Mouse (Mus musculus): ENCODE measurements around the gene Nrcam. TPM values are rescaled to one million over a fixed set of nuclear protein-coding genes. Genes with fewer than 3 reads are reported as not detected.

Gene Nrcam
- polyA plus RNA-seq, 1 experiment from 2014 or later, result 102 TPM

DNA sequence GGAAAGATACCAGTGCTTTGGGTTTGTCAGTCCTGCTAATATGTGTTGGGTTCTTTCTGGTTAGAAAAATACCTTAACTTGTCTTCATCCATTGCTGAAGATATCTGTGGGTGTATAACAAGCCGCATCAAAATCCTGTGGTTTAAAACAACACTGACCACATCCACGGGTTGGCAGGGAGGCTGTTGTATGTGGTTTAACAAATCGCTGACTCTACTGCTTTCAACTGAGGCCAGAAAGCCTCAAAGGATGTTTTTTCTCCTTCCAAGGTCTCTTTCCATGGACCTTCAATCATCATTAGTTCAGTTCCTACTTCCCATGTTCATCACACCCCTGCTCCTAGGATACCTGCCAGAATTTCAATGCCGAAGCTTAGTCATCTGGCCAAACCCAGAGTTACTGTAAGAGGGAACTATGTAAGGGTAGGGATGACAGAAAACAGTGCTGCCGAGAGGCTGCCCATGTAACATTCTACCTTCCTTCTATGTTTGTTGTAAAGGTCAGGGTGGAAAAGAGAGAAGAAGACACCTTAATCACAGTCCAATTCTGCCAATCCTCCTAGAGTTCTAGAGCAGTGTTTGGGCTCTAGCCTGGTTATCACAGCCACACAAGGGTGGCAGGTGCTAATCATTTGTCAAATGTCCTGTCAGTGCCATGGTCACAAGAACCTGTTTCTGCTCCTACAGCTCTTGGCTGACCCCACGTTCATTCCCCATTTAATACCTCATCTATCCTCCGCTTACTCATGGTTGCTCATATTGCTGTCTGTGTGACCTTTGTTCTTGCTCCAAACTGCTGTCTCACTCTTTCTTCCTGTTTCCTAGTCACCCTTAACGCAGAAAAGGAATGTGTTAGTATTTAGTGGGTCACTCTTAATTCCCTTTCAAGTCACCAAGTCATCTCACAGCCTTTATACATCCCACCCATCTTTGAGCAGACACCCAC is 196.2 kb downstream of the Nrcam start:
- Histone ChIP-seq H3K9ac (replicated peaks) (no peak overlapping the region), H3K4me2 (no peak overlapping the region), H3K9me3 (replicated peaks) (no peaks in the 10 kb centered on the region), H3K36me3 (no peaks in the 10 kb centered on the region), H3K27me3 (replicated peaks) (no peaks in the 10 kb centered on the region), H3K27ac (replicated peaks) (no peak overlapping the region), H3K4me1 (peaks cover 6% of the 10 kb centered on the region), H3K4me3 (replicated peaks) (no peak overlapping the region)
- ATAC-seq (ENCODE audit: low FRiP score), result no peak
- 77% methylated on average over 8 of the region's 8 CpGs for WGBS

DNA sequence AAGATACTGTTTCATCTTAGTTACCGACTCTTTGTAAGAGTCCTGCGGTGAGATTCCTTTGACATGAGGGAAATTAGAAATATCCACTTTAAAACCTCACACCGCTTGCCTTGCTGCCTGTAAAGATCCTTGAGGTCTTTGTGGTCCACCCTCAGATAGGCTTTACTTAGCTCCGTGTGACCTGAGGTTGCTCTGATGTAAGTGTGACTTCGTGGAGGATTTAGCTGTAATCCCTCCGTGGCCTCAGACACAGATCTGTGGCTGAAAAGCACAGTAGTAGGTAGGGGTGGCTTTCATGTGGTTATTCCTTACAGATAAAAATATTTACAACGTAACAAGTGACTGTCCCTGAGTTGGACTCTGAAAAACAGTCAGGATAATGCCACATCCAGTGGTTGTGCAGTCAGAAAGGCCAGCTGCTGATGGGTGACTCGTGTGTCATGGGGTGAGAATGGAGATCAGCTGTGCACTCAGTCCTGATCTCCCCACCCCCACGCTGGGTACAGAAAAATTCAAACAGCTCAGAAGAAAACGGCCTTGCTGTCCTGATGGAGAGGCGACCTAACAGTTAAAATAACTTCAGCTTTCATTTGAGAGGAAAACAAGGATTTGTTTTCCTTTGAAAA is 199.8 kb downstream of the Nrcam start:
- Histone ChIP-seq H3K9ac (replicated peaks) (no peak overlapping the region), H3K4me1 (peaks cover 15% of the 10 kb centered on the region), H3K27ac (replicated peaks) (no peak overlapping the region), H3K4me2 (no peak overlapping the region), H3K4me3 (replicated peaks) (no peak overlapping the region), H3K36me3 (no peaks in the 10 kb centered on the region), H3K27me3 (replicated peaks) (no peaks in the 10 kb centered on the region), H3K9me3 (replicated peaks) (no peaks in the 10 kb centered on the region)
- 43% methylated on average over 11 of the region's 11 CpGs for WGBS
- no peak; the same call in 1 of the 2 replicates for ATAC-seq (ENCODE audit: low FRiP score)

DNA sequence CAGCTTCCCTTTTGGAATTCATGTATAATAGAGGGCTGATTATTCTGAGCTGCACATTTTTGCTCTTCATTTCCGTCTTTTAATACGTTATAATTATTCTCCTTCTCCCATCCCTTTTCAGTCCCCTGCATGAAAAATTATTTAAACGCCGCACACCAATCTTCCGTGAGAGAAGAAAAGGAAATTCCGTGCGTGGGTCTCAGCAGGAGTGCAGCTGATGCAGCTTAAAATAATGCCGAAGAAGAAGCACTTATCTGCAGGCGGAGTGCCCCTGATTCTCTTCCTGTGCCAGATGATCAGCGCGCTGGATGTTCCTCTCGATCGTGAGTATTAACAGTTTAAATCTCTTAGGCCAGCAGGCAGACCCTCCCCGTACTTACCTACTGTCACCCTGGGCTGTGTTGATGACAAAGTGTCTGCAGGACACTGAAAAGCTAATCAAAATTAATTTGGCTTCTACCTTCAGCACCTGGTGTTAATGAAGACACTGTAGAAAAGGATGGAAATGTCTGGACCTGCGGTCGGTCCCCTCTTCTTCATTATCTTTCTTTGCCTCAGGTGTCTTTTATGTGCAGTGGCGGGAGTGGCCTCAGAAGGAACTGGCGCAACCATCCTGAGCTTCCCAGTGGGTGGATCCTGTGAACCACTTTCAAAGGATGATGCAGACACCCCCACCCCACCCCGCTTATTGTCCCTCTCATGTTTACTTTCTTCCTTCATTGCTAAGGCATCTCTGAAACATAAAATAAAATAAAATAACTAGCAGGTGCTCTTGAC is 203.8 kb downstream of the Nrcam start:
- H3K27me3 ChIP-seq (replicated peaks), result no peaks in the 10 kb centered on the region
- no peak overlapping the region for H3K4me3 ChIP-seq (replicated peaks)
- H3K4me1 ChIP-seq, result peaks cover 15% of the 10 kb centered on the region; the same call in 1 of the 2 replicates
- H3K36me3 ChIP-seq, result no peaks in the 10 kb centered on the region
- H3K9me3 ChIP-seq (replicated peaks), result no peaks in the 10 kb centered on the region
- no peak overlapping the region for H3K9ac ChIP-seq (replicated peaks)
- WGBS, result 38% methylated on average over 19 of the region's 19 CpGs
- H3K4me2 ChIP-seq, result peak overlapping the region; percentile 36
- H3K27ac ChIP-seq (replicated peaks), result peak overlapping the region; percentile 48; the same call in 1 of the 2 replicates
- no peak for ATAC-seq (ENCODE audit: low FRiP score)

DNA sequence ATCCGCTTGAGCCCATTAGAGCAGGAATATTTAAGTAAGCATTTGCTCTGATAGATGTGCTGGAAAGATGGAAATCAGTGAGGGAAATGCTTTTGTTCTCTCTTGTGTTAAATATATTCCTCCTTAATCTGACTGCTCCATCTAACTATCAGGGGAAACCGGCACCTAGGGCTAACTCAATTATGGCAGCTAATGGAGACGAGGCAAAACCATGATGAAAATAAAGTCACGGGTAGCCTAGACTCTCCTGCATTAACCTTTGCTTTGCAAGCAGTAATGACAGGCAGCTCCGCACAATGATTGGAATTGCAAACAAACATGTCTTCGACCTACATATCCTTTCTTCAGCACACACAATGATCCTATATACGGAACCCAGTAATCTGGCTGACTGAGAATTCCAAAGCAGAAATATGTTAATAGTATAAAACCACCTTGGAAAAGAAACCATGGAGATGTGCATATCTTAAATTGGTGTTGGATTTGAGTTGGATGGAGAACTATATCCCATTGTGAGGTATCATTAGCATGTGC is 205.5 kb downstream of the Nrcam start:
- Histone ChIP-seq H3K9ac (replicated peaks) (no peak overlapping the region), H3K4me1 (peaks cover 13% of the 10 kb centered on the region; the same call in 1 of the 2 replicates), H3K4me2 (no peak overlapping the region), H3K36me3 (no peaks in the 10 kb centered on the region), H3K27me3 (replicated peaks) (no peaks in the 10 kb centered on the region), H3K9me3 (replicated peaks) (no peaks in the 10 kb centered on the region), H3K4me3 (replicated peaks) (no peak overlapping the region), H3K27ac (replicated peaks) (no peak overlapping the region)
- ATAC-seq (ENCODE audit: low FRiP score), result no peak
- WGBS, result 67% methylated on average over 7 of the region's 7 CpGs

DNA sequence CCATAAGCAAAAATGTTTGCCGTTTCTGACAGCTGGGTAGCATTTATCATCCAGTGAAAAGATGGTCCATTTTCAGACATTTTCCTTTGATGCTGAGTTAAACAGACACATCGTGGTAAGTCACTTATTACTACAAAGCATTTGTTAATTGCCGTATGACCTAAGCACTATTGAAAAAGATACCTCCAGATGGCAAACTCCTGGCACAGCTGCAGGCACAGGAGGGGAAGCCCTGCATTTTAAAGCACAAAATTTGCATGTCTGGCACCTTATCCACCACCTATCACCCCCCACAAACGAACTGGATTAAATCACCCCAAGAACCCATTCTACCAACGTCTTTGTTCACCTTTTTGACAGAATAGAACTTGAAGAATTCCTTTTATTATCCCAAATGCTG is 206.9 kb downstream of the Nrcam start:
- no peaks in the 10 kb centered on the region for H3K27me3 ChIP-seq (replicated peaks)
- no peak overlapping the region for H3K9ac ChIP-seq (replicated peaks)
- ATAC-seq (ENCODE audit: low FRiP score), result no peak
- peaks cover 2% of the 10 kb centered on the region; the same call in 1 of the 2 replicates for H3K36me3 ChIP-seq
- H3K4me2 ChIP-seq, result no peak overlapping the region
- peaks cover 13% of the 10 kb centered on the region; the same call in 1 of the 2 replicates for H3K4me1 ChIP-seq
- no peak overlapping the region for H3K27ac ChIP-seq (replicated peaks)
- WGBS, result 18% methylated on average over 5 of the region's 5 CpGs
- H3K9me3 ChIP-seq (replicated peaks), result no peaks in the 10 kb centered on the region
- no peak overlapping the region for H3K4me3 ChIP-seq (replicated peaks)

DNA sequence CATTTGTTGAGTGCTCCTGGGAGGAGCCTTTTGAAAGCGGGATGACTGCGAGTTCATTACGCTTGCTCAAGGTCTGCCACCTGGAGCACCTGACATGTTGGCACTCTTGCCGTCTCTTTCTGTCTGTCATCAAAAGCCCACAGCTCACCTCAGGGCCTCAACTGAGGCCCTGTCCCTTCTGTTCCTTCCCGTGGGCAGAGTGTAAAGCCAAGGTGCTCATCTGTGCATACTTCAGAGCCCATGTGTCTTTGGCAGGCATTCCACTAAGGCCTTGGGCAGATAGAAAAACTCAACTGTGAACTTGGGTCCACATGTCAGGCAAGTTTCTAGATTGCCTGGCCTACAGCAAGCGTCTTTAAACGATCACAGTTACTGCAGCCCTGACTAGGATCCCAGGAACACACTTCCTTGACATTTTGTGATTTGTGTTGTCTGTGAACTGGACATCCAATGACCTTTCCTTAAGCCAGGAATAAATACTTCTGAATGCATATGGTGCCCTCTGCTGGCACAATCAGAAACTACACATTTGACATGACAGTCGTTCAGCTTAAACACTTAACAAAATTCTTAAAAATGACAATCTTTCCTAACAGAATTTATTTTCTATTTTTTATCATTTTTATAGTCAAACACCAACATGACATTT is 219.2 kb downstream of the Nrcam start:
- Histone ChIP-seq H3K9ac (replicated peaks) (no peak overlapping the region), H3K4me2 (no peak overlapping the region), H3K4me1 (0 out of 2 replicates have a peak, but pooled peaks cover 3% of the 10 kb centered on the region), H3K27ac (replicated peaks) (no peak overlapping the region), H3K9me3 (replicated peaks) (no peaks in the 10 kb centered on the region), H3K27me3 (replicated peaks) (no peaks in the 10 kb centered on the region), H3K36me3 (peaks cover 9% of the 10 kb centered on the region; the same call in 1 of the 2 replicates), H3K4me3 (replicated peaks) (no peak overlapping the region)
- ATAC-seq (ENCODE audit: low FRiP score), result peak; percentile 43; the same call in 1 of the 2 replicates
- WGBS, result 46% methylated on average over 8 of the region's 8 CpGs

DNA sequence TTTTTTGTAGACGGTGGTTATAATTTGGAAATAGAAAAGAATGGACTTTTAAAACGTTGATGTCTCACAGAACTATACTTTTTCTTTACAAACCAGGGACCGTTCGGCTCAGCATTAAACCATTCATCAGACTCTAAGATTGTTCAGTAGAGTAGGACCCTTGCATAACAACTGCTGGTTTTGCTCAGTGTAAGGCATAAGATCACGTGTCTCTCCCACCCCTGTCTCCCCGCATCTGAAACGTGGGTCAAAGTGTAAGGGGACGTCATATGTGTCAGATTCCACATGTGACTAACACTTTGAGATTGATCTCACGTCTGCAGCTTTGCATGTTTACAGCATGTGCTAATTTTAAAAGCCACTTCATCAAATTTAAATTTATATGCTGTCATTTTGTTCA is 219.8 kb downstream of the Nrcam start:
- H3K27ac ChIP-seq (replicated peaks), result no peak overlapping the region
- H3K27me3 ChIP-seq (replicated peaks), result no peaks in the 10 kb centered on the region
- no peak overlapping the region for H3K4me2 ChIP-seq
- no peaks in the 10 kb centered on the region for H3K9me3 ChIP-seq (replicated peaks)
- 62% methylated on average over 9 of the region's 9 CpGs for WGBS
- H3K9ac ChIP-seq (replicated peaks), result no peak overlapping the region
- ATAC-seq (ENCODE audit: low FRiP score), result peak; percentile 45; the same call in 1 of the 2 replicates
- peaks cover 11% of the 10 kb centered on the region for H3K36me3 ChIP-seq
- 0 out of 2 replicates have a peak, but pooled peaks cover 3% of the 10 kb centered on the region for H3K4me1 ChIP-seq
- H3K4me3 ChIP-seq (replicated peaks), result no peak overlapping the region

DNA sequence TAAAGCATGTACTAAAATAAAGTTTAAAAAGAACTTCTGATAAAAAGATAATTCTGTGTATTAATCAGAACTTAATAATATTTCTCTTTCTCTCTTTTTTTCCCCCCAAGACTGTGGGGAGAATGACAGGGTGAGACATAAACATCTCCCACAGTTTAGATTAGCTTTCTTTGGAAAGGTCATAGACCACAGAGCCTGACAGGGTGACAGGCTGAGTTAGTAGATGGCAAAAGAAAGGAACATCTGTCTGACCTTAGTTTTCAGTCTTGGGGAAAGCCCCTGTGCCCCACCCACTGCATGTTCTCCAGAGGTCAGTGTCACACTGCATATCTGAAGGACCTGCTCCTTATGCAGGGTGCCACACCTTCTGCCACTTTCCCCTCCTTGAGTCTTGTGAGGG is 222.9 kb downstream of the Nrcam start:
- Histone ChIP-seq H3K9ac (replicated peaks) (no peak overlapping the region), H3K4me3 (replicated peaks) (no peak overlapping the region)
- no peak for ATAC-seq (ENCODE audit: low FRiP score)

DNA sequence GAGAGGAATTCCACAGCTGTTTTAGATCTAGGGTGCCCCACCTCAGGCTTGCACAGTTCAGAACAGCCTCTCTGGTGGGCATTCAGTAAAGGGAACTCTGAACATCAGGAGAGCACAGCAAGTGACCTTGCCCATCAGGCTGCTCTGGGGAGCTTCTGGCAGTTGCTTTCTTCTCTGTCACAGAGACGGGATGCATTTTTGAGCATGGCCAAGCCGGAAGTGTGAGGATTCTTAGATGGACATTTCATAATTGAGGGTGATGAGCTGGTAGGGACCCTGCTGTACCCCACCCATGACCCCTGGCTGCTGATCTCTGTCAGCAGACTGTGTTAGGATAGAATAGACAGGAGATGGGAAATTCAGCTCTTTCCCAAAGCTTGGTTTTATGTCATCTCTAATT is 225.4 kb downstream of the Nrcam start:
- Histone ChIP-seq H3K4me1 (no peaks in the 10 kb centered on the region), H3K9ac (replicated peaks) (no peak overlapping the region), H3K27me3 (replicated peaks) (no peaks in the 10 kb centered on the region), H3K36me3 (peaks cover 11% of the 10 kb centered on the region), H3K27ac (replicated peaks) (no peak overlapping the region), H3K4me3 (replicated peaks) (no peak overlapping the region), H3K9me3 (replicated peaks) (no peaks in the 10 kb centered on the region), H3K4me2 (no peak overlapping the region)
- WGBS, result 89% methylated on average over 2 of the region's 2 CpGs
- ATAC-seq (ENCODE audit: low FRiP score), result no peak

More for the DNA sequence above, 222.9 kb downstream of the Nrcam start:
- Histone ChIP-seq H3K4me1 (0 out of 2 replicates have a peak, but pooled peaks cover 3% of the 10 kb centered on the region), H3K27me3 (replicated peaks) (no peaks in the 10 kb centered on the region), H3K27ac (replicated peaks) (no peak overlapping the region), H3K9me3 (replicated peaks) (no peaks in the 10 kb centered on the region), H3K36me3 (peaks cover 11% of the 10 kb centered on the region), H3K4me2 (no peak overlapping the region)

DNA sequence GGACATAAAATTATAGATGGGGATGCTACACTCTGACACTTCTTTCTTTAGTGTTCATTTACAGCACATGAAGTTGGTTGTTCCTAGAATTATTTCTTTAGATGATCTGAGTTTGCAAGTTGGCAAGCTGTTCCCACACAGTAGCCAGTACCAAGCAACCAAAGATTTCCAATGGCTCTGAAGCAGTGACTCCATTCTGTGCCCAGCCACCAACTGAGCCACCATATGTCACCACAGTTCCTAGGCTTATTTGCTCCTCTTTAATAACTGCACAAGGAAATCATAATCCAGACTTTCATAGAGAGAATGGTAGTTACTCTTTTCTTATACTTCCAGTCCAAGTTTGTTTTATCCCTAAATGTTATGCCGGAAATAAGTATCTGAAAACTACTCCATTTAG is 226.1 kb downstream of the Nrcam start:
- Histone ChIP-seq H3K9me3 (replicated peaks) (no peaks in the 10 kb centered on the region), H3K4me1 (no peaks in the 10 kb centered on the region), H3K4me2 (no peak overlapping the region), H3K27ac (replicated peaks) (no peak overlapping the region), H3K27me3 (replicated peaks) (no peaks in the 10 kb centered on the region), H3K9ac (replicated peaks) (no peak overlapping the region), H3K36me3 (peaks cover 13% of the 10 kb centered on the region), H3K4me3 (replicated peaks) (no peak overlapping the region)
- 89% methylated on average over 1 of the region's 1 CpGs for WGBS
- no peak for ATAC-seq (ENCODE audit: low FRiP score)

DNA sequence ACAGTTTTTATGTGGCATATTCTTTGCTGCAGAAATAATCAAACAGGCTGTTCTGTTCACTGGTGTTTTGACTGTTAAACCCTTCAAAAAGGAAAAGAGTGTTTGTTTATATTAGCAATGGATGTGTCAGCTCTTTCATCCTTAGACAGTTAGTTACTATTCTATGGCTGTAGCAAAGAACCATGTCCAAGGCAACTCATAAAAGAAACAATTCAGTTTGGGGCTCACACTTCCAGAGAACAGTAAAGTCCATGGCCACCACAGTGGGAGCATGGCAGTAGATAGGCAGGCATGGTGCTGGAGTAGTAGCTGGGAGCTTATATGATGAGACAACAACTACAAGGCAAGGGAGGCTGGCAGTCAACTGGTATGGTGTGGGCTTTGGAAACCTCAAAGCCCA is 231.3 kb downstream of the Nrcam start:
- H3K9ac ChIP-seq (replicated peaks), result no peak overlapping the region
- H3K27me3 ChIP-seq (replicated peaks), result no peaks in the 10 kb centered on the region
- H3K4me1 ChIP-seq, result no peaks in the 10 kb centered on the region
- H3K9me3 ChIP-seq (replicated peaks), result no peaks in the 10 kb centered on the region
- H3K4me2 ChIP-seq, result no peak overlapping the region
- peaks cover 27% of the 10 kb centered on the region for H3K36me3 ChIP-seq
- H3K27ac ChIP-seq (replicated peaks), result no peak overlapping the region
- H3K4me3 ChIP-seq (replicated peaks), result no peak overlapping the region
- no peak for ATAC-seq (ENCODE audit: low FRiP score)

Measured in neural tube, embryonic 15.5 days (tissue).